Mouse (Mus musculus): ENCODE results near the gene Nans.

The Nans gene

GRCm38 (mm10) chr4:46489028-46489925, at the start of gene Nans:
Gene Nans (plus strand): TSS chr4:46489248.
- peak; percentile 92 to 94 for DNase-seq (ENCODE audit: low spot score in 2 of 2)

- no peak for DNase-seq (ENCODE audit: low spot score in 2 of 2)
These were observed 46.5 kb upstream of the Nans start for GRCm38 (mm10) chr4:46442501-46442900.

GRCm38 (mm10) chr4:46445237-46445945, 43.7 kb upstream of the Nans start:
- no peak for DNase-seq (ENCODE audit: low spot score in 2 of 2)

GRCm38 (mm10) chr4:46447461-46447860, 41.6 kb upstream of the Nans start:
- DNase-seq (ENCODE audit: low spot score in 2 of 2): no peak

- DNase-seq (ENCODE audit: low spot score in 2 of 2): no peak
These were observed 40.2 kb upstream of the Nans start for GRCm38 (mm10) chr4:46448886-46449285.

- no peak for DNase-seq (ENCODE audit: low spot score in 2 of 2)
These were observed 39.0 kb upstream of the Nans start for GRCm38 (mm10) chr4:46450020-46450518.

GRCm38 (mm10) chr4:46450519-46451131, 38.4 kb upstream of the Nans start, which contains the start of gene Anp32b:
Gene Anp32b (plus strand): TSS chr4:46450902.
- peak; percentile 89 to 90 for DNase-seq (ENCODE audit: low spot score in 2 of 2)

GRCm38 (mm10) chr4:46451240-46451757, 37.7 kb upstream of the Nans start:
- peak; percentile 63 to 74 for DNase-seq (ENCODE audit: low spot score in 2 of 2)

GRCm38 (mm10) chr4:46451758-46452480, 37.1 kb upstream of the Nans start:
- DNase-seq (ENCODE audit: low spot score in 2 of 2): peak; percentile 50 to 63

GRCm38 (mm10) chr4:46452481-46452850, 36.6 kb upstream of the Nans start:
- peak; percentile 26 to 32 for DNase-seq (ENCODE audit: low spot score in 2 of 2)

GRCm38 (mm10) chr4:46452855-46453719, 36.0 kb upstream of the Nans start:
- no peak for DNase-seq (ENCODE audit: low spot score in 2 of 2)

GRCm38 (mm10) chr4:46454097-46454864, 34.8 kb upstream of the Nans start:
- DNase-seq (ENCODE audit: low spot score in 2 of 2): no peak

GRCm38 (mm10) chr4:46456762-46457161, 32.3 kb upstream of the Nans start:
- no peak for DNase-seq (ENCODE audit: low spot score in 2 of 2)

GRCm38 (mm10) chr4:46457186-46457585, 31.9 kb upstream of the Nans start:
- no peak for DNase-seq (ENCODE audit: low spot score in 2 of 2)

- DNase-seq (ENCODE audit: low spot score in 2 of 2): no peak
These were observed 30.6 kb upstream of the Nans start for GRCm38 (mm10) chr4:46458411-46458810.

GRCm38 (mm10) chr4:46463130-46463830, 25.8 kb upstream of the Nans start:
- DNase-seq (ENCODE audit: low spot score in 2 of 2): no peak

- DNase-seq (ENCODE audit: low spot score in 2 of 2): no peak
These were observed 23.3 kb upstream of the Nans start for GRCm38 (mm10) chr4:46465740-46466139.

GRCm38 (mm10) chr4:46475101-46475500, 13.9 kb upstream of the Nans start:
- no peak for DNase-seq (ENCODE audit: low spot score in 2 of 2)

- DNase-seq (ENCODE audit: low spot score in 2 of 2): no peak
These were observed 10.0 kb upstream of the Nans start for GRCm38 (mm10) chr4:46479081-46479480.
